Mouse (Mus musculus): Measurements from ENCODE around the gene Bcl2. TPM values are rescaled to one million over a fixed set of nuclear protein-coding genes. Genes with fewer than 3 reads are reported as not detected.

The Bcl2 gene
- polyA plus RNA-seq, 1 experiment: 10.7 TPM

DNA sequence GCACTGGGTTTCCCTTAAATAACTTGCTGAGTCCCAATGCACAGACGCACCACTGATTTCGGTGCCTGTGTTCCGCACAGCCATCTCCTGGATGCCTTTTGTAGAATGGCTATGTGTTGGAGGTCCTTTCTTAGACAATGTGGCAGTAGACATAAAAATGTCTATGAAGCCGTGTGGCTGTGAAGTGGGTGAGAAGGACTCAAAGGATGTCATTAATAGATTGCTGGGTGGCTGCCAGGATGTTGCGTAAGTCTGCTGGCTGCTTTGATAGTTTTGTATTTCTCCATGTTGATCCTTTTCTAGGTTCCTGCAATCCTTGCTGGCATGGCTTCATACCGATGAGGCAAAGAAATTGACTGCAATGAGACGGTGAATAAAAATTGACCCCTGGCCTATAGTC lies 187.3 kb downstream of the Bcl2 start:
- DNase-seq: no peak
- no peak overlapping the region for H3K4me3 ChIP-seq (ENCODE audit: control insufficient read depth, insufficient read depth, low read length)
- H3K27ac ChIP-seq (ENCODE audit: control insufficient read depth, insufficient read depth, low read length): no peak overlapping the region
- no peaks in the 10 kb centered on the region for H3K36me3 ChIP-seq (ENCODE audit: control insufficient read depth, insufficient read depth, low read length)
- peaks cover 3% of the 10 kb centered on the region; the same call in 1 of the 2 replicates for H3K4me1 ChIP-seq (replicated peaks; ENCODE audit: control insufficient read depth, insufficient read depth, low read length)
- H3K27me3 ChIP-seq (ENCODE audit: control insufficient read depth, insufficient read depth, low read length): no peaks in the 10 kb centered on the region
- WGBS: 86% methylated on average over 7 of the region's 7 CpGs
- TF ChIP-seq CTCF (IDR thresholded peaks at IDR 0.05; ENCODE audit: borderline replicate concordance, control insufficient read depth, extremely low read depth, insufficient read depth, low read length, poor library complexity) (no peak), POLR2A (IDR thresholded peaks at IDR 0.05; ENCODE audit: control insufficient read depth, extremely low read depth, insufficient read depth, low read length, poor library complexity) (no peak)

DNA sequence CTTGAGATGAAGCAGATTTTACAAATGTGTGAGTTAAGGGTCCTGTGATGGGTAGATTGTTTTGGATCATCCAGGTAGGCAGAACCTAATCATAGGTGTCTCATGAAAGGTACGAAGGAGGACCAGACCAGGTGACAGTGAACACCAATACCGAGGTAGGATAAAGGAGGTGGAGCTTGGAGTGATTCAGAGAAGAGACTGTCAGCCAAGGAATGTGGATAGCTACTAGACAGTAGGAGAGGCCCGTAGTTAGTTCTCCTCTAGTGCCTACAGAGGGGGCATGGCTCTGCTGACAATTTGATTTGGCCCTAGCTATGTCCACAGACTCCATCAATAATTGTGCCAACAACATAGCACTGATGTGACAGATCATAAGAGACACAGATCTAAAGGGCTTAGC lies 188.0 kb downstream of the Bcl2 start:
- 92% methylated on average over 3 of the region's 3 CpGs for whole genome bisulfite sequencing
- Histone ChIP-seq H3K36me3 (ENCODE audit: control insufficient read depth, insufficient read depth, low read length) (no peaks in the 10 kb centered on the region), H3K27me3 (ENCODE audit: control insufficient read depth, insufficient read depth, low read length) (no peaks in the 10 kb centered on the region), H3K4me3 (ENCODE audit: control insufficient read depth, insufficient read depth, low read length) (no peak overlapping the region), H3K27ac (ENCODE audit: control insufficient read depth, insufficient read depth, low read length) (no peak overlapping the region), H3K4me1 (replicated peaks; ENCODE audit: control insufficient read depth, insufficient read depth, low read length) (peaks cover 3% of the 10 kb centered on the region; the same call in 1 of the 2 replicates)
- no peak for TF ChIP-seq CTCF (IDR thresholded peaks at IDR 0.05; ENCODE audit: borderline replicate concordance, control insufficient read depth, extremely low read depth, insufficient read depth, low read length, poor library complexity)
- no peak for TF ChIP-seq POLR2A (IDR thresholded peaks at IDR 0.05; ENCODE audit: control insufficient read depth, extremely low read depth, insufficient read depth, low read length, poor library complexity)
- DNase-seq: no peak

DNA sequence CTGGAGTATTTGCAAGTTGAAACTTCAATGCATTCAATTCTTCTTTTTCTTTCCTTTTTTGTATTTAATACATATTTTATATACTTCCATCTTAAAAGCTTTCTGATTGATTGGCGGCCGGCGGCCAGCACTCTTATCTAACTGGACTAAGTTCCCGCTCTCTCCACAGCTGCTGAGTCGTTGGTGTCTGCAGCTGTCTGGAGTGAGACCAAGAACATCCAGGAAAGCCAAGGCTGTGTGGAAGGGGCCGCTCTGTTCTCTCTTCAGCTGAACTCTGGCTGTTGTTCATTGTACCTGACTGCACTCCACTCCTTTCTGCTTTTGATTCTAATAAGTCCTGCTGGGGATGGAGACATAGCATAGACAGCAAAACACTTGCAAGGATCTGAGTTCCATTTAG lies 190.3 kb downstream of the Bcl2 start:
- H3K27me3 ChIP-seq (ENCODE audit: control insufficient read depth, insufficient read depth, low read length): no peaks in the 10 kb centered on the region
- no peak for DNase-seq
- 71% methylated on average over 6 of the region's 6 CpGs for WGBS
- H3K4me3 ChIP-seq (ENCODE audit: control insufficient read depth, insufficient read depth, low read length): no peak overlapping the region
- no peak for TF ChIP-seq CTCF (IDR thresholded peaks at IDR 0.05; ENCODE audit: borderline replicate concordance, control insufficient read depth, extremely low read depth, insufficient read depth, low read length, poor library complexity)
- TF ChIP-seq POLR2A (IDR thresholded peaks at IDR 0.05; ENCODE audit: control insufficient read depth, extremely low read depth, insufficient read depth, low read length, poor library complexity): no peak
- no peaks in the 10 kb centered on the region for H3K36me3 ChIP-seq (ENCODE audit: control insufficient read depth, insufficient read depth, low read length)
- H3K4me1 ChIP-seq (replicated peaks; ENCODE audit: control insufficient read depth, insufficient read depth, low read length): peaks cover 3% of the 10 kb centered on the region; the same call in 1 of the 2 replicates
- no peak overlapping the region for H3K27ac ChIP-seq (ENCODE audit: control insufficient read depth, insufficient read depth, low read length)

DNA sequence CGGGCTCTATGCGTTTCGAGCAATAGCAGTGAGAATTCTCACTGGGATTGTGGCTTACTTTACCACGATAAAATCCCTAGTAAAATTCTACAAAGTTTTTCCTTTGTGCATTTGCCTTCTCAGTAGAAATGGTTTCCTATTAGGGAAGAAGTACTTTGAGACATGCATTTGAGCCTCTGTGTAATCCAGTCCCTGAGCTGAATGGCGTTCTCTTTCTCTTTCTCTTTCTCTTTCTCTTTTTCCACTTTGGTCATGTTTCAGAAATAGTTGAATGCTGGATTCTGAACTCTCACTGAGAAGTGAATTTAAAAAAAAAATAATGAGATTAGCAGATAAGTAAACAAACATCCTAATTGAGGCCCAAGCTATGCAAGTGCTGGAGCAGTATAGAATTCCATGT lies 191.1 kb downstream of the Bcl2 start:
- no peak for DNase-seq
- H3K4me1 ChIP-seq (replicated peaks; ENCODE audit: control insufficient read depth, insufficient read depth, low read length): peaks cover 4% of the 10 kb centered on the region
- TF ChIP-seq CTCF (IDR thresholded peaks at IDR 0.05; ENCODE audit: borderline replicate concordance, control insufficient read depth, extremely low read depth, insufficient read depth, low read length, poor library complexity) (no peak), POLR2A (IDR thresholded peaks at IDR 0.05; ENCODE audit: control insufficient read depth, extremely low read depth, insufficient read depth, low read length, poor library complexity) (no peak)
- no peaks in the 10 kb centered on the region for H3K27me3 ChIP-seq (ENCODE audit: control insufficient read depth, insufficient read depth, low read length)
- no peak overlapping the region for H3K27ac ChIP-seq (ENCODE audit: control insufficient read depth, insufficient read depth, low read length)
- H3K4me3 ChIP-seq (ENCODE audit: control insufficient read depth, insufficient read depth, low read length): no peak overlapping the region
- 37% methylated on average over 5 of the region's 5 CpGs for WGBS
- H3K36me3 ChIP-seq (ENCODE audit: control insufficient read depth, insufficient read depth, low read length): no peaks in the 10 kb centered on the region

DNA sequence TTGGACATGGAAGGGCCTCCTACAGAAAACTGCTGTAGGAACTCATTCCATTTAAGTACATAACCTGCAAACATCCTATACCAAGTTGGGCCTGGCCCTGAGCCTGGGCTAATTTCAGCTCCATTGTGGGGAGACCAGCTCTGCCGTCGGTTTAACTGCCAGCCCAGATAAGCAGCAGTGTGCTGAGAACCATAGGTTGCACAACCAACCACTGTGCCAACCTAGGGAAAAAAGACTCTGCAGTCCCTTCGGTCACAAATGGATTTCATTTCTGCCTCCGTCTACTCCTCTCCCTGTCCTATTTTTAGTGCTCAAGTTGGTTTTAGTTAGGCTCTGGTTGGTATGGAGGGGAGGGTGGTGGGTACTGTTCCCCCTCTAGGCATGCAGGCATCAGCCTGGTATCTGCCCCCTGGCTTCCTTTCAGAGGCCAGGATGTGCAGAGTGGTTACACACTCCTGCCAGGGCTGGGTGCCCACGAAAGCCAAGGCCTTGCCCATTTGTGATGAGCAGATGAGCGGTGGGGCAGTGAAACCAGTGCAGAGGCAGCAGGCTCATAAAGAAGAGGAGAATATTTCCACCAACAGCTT lies 196.4 kb downstream of the Bcl2 start:
- Histone ChIP-seq H3K36me3 (ENCODE audit: control insufficient read depth, insufficient read depth, low read length) (no peaks in the 10 kb centered on the region), H3K27ac (ENCODE audit: control insufficient read depth, insufficient read depth, low read length) (no peak overlapping the region), H3K4me3 (ENCODE audit: control insufficient read depth, insufficient read depth, low read length) (no peak overlapping the region), H3K27me3 (ENCODE audit: control insufficient read depth, insufficient read depth, low read length) (no peaks in the 10 kb centered on the region), H3K4me1 (replicated peaks; ENCODE audit: control insufficient read depth, insufficient read depth, low read length) (peaks cover 34% of the 10 kb centered on the region)
- DNase-seq: no peak
- TF ChIP-seq POLR2A (IDR thresholded peaks at IDR 0.05; ENCODE audit: control insufficient read depth, extremely low read depth, insufficient read depth, low read length, poor library complexity) (no peak), CTCF (IDR thresholded peaks at IDR 0.05; ENCODE audit: borderline replicate concordance, control insufficient read depth, extremely low read depth, insufficient read depth, low read length, poor library complexity) (no peak)
- WGBS: 23% methylated on average over 6 of the region's 6 CpGs

DNA sequence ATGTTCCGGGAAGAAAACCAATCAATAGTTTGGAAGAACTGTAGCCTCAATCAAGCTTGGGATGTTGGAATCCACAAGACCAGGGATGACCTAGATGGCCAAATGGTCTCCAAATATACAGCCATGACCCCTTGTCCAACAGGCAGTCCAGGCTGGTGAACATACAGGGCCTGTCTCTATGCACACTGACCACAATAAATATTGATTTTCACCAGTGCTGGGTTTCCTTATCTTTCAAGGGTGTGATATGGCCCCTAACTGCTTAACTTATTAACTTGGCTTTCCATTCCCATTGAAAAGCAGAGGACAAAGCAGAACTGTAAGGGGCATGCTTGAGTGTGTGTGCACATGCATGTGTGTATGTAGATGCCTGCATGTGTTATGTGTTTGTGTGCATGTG lies 197.0 kb downstream of the Bcl2 start:
- Histone ChIP-seq H3K27me3 (ENCODE audit: control insufficient read depth, insufficient read depth, low read length) (no peaks in the 10 kb centered on the region), H3K27ac (ENCODE audit: control insufficient read depth, insufficient read depth, low read length) (no peak overlapping the region), H3K36me3 (ENCODE audit: control insufficient read depth, insufficient read depth, low read length) (no peaks in the 10 kb centered on the region), H3K4me1 (replicated peaks; ENCODE audit: control insufficient read depth, insufficient read depth, low read length) (peaks cover 33% of the 10 kb centered on the region), H3K4me3 (ENCODE audit: control insufficient read depth, insufficient read depth, low read length) (no peak overlapping the region)
- WGBS: 95% methylated on average over 1 of the region's 1 CpGs
- TF ChIP-seq POLR2A (IDR thresholded peaks at IDR 0.05; ENCODE audit: control insufficient read depth, extremely low read depth, insufficient read depth, low read length, poor library complexity) (no peak), CTCF (IDR thresholded peaks at IDR 0.05; ENCODE audit: borderline replicate concordance, control insufficient read depth, extremely low read depth, insufficient read depth, low read length, poor library complexity) (no peak)
- no peak for DNase-seq

DNA sequence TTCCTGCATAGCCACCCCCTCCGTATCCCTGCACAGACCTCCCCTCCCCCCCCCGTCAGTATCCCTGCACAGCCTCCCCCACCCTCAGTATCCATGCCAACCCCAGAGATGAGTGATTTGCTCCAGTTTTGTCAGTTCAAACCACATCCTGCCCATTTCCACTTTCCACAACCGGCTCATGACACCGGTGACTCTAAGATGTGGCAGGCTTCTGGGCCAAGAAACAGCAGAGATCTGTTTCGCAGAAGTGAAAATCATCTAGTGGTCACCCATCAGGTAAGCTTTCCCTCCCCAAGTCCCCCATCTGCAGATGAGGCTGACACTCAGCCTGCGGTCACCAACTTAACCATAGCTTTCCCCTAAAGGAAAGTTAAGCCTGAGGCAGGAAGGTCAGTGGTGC lies 198.5 kb downstream of the Bcl2 start:
- Histone ChIP-seq H3K27ac (ENCODE audit: control insufficient read depth, insufficient read depth, low read length) (no peak overlapping the region), H3K4me3 (ENCODE audit: control insufficient read depth, insufficient read depth, low read length) (no peak overlapping the region), H3K27me3 (ENCODE audit: control insufficient read depth, insufficient read depth, low read length) (no peaks in the 10 kb centered on the region), H3K4me1 (replicated peaks; ENCODE audit: control insufficient read depth, insufficient read depth, low read length) (peaks cover 31% of the 10 kb centered on the region), H3K36me3 (ENCODE audit: control insufficient read depth, insufficient read depth, low read length) (no peaks in the 10 kb centered on the region)
- peak; percentile 58 for DNase-seq
- TF ChIP-seq CTCF (IDR thresholded peaks at IDR 0.05; ENCODE audit: borderline replicate concordance, control insufficient read depth, extremely low read depth, insufficient read depth, low read length, poor library complexity) (no peak), POLR2A (IDR thresholded peaks at IDR 0.05; ENCODE audit: control insufficient read depth, extremely low read depth, insufficient read depth, low read length, poor library complexity) (no peak)
- 6% methylated on average over 6 of the region's 6 CpGs for WGBS

Measured in thymus, adult 2 months (tissue).